Mouse (Mus musculus): ENCODE data around the gene Ubr2.

Gene Ubr2

GRCm38 (mm10) chr17:47009898-47010721, at the start of gene Ubr2:
Ubr2 (minus strand) TSS chr17:47010556.
- DNase-seq (ENCODE audit: low spot score) = peak; percentile 86

DNA sequence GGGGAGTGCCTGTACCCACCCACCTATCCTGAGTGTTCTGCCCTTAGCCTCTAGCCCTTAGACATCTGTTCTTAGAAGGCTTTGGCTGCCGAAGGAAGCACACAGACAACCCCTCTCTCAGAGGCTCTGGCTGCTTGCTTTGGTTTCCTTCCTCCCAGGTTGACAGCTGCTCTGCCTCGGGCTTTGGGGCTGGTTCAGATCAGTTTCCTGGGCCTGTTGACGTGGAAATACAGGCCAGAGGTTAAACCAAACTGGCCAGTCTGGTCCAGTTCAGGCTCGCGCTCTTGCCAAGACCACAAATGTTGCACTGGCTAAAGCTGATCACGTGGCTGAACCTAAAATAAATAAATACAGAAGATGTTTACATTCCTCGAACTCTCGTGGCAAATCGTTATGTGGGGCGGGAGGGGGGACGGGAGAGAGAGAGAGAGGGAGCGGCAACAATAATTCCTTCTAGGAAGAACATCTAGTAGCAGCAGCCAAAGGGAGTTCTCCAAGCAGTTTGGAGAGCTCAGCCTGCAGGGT, 49.5 kb upstream of the Ubr2 start:
- DNase-seq (ENCODE audit: low spot score) = peak; percentile 49

- no peak for DNase-seq (ENCODE audit: low spot score)
These were observed 47.6 kb upstream of the Ubr2 start for GRCm38 (mm10) chr17:47057966-47058365.

DNA sequence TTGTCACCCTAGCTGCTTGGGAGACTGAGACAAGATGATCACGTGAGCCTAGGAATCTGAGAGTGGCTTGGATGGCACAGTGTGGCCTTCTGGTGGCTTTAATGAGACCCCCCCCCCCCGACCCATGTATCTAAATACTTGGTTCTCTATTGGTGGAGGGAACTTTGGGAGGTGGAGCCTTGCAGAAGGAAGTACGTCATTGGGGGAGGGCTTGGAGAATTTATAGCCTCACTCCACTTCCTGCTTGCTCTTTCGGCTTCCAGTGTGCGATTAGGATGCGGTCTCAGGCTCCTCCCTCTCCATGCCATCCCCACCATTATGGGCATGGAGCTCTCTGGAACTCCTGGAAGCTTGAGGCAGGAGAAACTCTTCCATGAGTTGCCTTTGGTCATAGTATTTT, 46.1 kb upstream of the Ubr2 start:
- DNase-seq (ENCODE audit: low spot score) = no peak

GRCm38 (mm10) chr17:47055121-47055520, 44.8 kb upstream of the Ubr2 start:
- DNase-seq (ENCODE audit: low spot score) = no peak

GRCm38 (mm10) chr17:47054613-47055012, 44.3 kb upstream of the Ubr2 start:
- DNase-seq (ENCODE audit: low spot score) = no peak

- DNase-seq (ENCODE audit: low spot score) = no peak
These were observed 40.3 kb upstream of the Ubr2 start for GRCm38 (mm10) chr17:47050678-47051077.

GRCm38 (mm10) chr17:47042866-47043265, 32.5 kb upstream of the Ubr2 start:
- DNase-seq (ENCODE audit: low spot score) = no peak

GRCm38 (mm10) chr17:47038844-47039803, 28.8 kb upstream of the Ubr2 start:
- peak; percentile 96 for DNase-seq (ENCODE audit: low spot score)

GRCm38 (mm10) chr17:47034536-47034935, 24.2 kb upstream of the Ubr2 start:
- no peak for DNase-seq (ENCODE audit: low spot score)

- peak; percentile 80 for DNase-seq (ENCODE audit: low spot score)
These were observed 23.3 kb upstream of the Ubr2 start for GRCm38 (mm10) chr17:47033643-47034042.

DNA sequence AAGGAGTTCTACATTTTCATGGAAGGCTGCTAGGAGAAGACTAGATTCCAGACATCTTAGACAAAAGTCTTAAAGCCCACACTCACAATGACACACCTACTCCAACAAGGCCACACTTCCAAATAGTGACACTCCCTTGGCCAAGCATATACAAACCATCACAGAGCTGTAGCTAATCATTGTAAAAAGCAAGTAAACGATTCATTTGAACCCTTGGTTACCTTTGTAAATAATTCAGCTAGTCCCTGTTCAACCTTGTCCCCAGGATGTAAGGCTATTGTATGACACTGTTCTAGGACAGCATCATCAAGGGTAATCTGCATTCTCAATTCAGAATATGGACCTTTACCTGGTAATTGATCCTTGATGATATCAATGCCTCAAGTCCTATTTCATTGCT, 14.4 kb upstream of the Ubr2 start:
- DNase-seq (ENCODE audit: low spot score) = no peak

DNA sequence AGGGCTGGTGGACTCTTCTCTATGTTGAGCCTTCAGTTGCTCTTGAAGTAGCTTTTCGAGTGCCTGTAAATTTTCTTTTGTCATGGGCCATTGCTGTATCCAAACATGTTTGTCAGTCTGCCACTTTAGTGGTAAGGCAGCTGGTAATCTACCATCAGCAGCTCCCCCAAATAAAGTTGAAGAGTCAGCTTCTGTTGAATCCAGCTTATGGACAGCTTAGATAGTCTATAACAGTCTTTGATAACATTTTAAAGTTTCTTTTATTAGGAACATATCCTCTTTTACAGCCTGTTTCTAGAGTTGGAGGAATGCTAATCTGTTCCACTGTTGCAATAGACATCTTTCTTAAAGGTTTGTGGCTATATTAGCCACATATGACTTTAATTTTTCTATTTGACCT, 13.0 kb upstream of the Ubr2 start:
- no peak for DNase-seq (ENCODE audit: low spot score)

DNA sequence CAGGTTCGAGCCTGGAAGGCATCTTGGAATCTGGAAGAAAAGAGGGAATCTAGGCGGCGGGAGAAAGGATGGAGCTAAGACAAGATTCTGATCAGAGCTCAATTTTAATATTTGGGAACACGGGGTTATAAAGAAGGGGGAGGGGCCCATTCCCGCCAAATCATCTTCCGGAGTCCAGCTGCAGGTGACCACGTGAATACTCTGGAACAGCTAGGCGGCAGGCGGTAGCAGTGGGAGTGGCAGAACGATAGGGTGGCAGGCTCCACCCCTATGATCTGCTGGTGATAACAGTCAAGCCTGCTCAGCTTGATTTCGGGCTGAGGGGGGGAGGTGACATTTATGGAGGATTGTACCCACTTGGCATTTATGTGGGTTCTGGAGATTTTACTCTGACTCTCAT, 2.5 kb upstream of the Ubr2 start:
- no peak for DNase-seq (ENCODE audit: low spot score)

GRCm38 (mm10) chr17:47011661-47012043, 1.3 kb upstream of the Ubr2 start:
- no peak for DNase-seq (ENCODE audit: low spot score)

DNA sequence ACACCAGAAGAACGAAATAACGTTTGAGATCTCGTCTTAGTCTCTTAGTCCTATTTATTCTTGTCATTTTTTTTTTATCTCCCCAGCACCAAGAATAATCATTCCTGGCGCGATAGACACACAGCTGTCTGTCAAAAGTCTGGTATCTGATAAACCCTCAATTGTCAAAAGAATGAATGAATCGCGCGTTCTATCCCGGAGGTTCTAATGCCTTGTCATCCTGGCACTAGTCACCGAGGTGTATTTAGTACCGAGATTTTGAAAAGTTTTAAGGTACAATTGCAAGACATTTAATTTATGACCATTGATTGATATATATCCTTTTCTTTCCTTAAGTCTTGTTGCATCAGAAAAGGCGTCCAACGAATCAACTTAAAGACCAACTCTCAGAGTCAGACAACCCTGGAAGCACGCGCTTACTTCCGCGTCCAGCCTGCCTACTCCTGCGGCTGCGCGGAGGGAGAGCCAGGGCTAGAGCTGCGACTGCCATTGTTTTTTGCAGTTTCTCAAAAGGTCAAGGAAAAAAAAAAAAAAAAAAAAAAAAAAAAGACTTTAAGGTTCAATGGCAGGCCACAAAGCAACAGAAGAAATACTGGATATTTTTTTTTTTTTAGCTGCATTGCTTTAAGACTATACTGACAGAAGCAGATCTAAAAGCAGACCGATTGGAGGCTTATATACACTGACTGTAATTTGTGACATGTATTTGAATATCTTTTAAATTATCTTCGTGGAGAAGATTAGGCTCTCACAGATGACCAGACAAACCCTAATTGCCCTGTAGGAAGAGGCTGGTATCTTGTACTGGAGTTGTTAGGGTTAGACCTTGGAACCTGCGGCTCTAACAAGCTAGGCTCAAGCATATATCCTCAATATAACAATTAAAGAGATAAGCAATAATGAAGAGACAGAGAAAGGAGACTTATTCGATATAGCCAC, 635 bp upstream of the Ubr2 start:
- peak; percentile 75 for DNase-seq (ENCODE audit: low spot score)

DNA sequence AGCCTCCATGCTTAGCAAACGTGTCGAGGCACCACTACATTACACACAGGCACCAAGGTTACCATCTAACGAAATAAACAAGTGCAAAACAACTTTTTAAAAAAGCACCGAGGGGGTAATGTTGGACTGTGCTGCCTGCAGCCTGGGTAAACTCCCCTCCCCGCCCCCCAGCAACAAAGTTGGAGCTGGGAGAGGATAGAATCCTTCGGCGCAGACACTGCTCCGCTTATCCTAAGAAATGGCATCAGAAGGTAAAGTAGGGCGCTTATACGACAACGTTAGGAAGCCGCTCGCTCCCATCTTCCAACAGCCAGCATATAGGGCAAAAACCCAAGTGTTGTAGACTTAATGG, 834 bp downstream of the Ubr2 start:
- DNase-seq (ENCODE audit: low spot score) = peak; percentile 59

DNA sequence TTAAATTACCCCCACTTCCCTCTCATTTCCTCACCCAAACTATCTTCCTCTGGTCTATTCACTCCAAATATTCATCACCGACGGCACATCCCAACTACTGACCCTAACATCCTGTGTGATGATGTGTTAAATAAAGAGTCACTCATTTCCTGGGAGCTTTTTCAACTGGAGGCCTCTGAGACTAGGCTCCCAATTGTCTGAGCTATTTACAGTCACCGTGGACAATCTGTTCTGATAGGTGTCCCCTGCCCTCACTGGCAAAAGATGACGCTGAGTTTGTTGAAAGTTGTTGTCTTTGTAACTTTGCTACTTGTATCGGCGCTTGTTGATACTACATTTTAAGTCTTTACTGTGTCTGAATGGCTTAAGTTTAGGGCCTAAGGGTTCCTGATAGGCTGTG, 1.3 kb downstream of the Ubr2 start:
- DNase-seq (ENCODE audit: low spot score) = no peak

DNA sequence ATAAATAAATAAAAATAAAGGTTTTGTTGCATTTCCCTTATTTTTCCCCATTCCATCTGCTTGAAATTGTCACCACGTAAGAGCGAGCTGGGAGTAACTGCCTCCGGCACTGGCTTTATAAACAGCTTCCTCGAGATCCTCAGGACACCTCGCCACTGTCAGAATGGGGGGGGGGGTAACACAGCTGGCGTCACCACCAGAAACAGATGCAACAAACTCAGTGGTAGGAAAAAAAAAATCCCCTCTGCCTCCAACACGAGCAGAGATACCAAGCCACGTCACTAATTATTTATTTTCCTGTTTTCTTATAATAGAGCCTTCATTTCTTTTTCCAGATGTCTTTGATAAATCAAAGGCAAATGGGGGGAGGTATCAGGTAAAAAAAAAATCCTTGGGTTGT, 1.9 kb downstream of the Ubr2 start:
- DNase-seq (ENCODE audit: low spot score) = no peak

- DNase-seq (ENCODE audit: low spot score) = no peak
These were observed 3.6 kb downstream of the Ubr2 start for GRCm38 (mm10) chr17:47006741-47007140.

DNA sequence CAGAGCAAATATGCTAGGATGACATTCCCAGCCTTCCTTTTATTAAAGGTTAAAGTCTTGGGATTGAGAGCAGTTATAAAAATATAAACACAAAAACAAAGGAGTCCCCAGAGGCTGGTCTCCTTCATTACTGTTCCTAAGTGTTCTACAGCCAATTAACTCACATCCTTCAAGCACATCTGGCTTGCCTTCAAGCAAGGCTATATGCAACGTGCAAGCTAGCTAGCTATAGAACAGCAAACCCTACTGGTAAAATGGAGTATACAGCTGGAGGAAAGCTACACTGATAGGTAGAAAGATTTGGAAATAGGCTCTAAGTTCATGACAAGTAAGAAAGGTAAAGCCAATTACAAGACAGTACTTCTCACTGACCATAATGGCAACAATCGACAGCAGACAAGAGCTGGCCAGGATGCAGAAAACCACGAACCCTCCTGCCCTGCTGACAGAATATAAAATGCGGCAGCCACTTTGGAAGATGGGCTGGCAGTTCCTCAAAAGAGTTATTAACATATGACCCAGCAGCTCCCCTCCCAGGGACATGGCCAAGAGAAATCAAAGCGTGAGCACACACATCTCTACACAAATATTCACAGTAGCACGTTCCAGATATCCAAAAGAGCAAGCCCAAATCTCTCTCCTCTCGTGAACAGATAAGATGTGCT, 4.5 kb downstream of the Ubr2 start:
- no peak for DNase-seq (ENCODE audit: low spot score)

All from testis, postnatal 10 days (tissue).